Mouse (Mus musculus) heart, embryonic 10.5 days (tissue): ENCODE data around the gene Mmp2. TPM values are rescaled to one million over a fixed set of nuclear protein-coding genes. Genes with fewer than 3 reads are reported as not detected.
A peak's percentile ranks its signal among the peaks of the same experiment; 100 is the strongest.

ENCODE experiments used
- DNase-seq: peaks from one replicate; pipeline ENCODE4 v3.0.0-alpha.2; 2017; ENCODE audit warnings: low spot score
- H3K27ac ChIP-seq: fragments of 300-500 bp; sonication (generic); 2 replicates; pipeline ENCODE4 v1.5.1; 2016; ENCODE audit warnings: mild to moderate bottlenecking
- H3K27me3 ChIP-seq: fragments of 300-500 bp; sonication (generic); 2 replicates; pipeline ENCODE4 v1.6.1; 2016; ENCODE audit warnings: mild to moderate bottlenecking; ENCODE audit not compliant: poor library complexity, insufficient read depth, severe bottlenecking
- H3K36me3 ChIP-seq: fragments of 300-500 bp; sonication (generic); 2 replicates; pipeline ENCODE4 v1.6.1; 2016; ENCODE audit warnings: mild to moderate bottlenecking, moderate library complexity
- H3K4me1 ChIP-seq: fragments of 300-500 bp; sonication (generic); 2 replicates; pipeline ENCODE4 v1.6.1; 2016; ENCODE audit warnings: mild to moderate bottlenecking
- H3K4me3 ChIP-seq: fragments of 300-500 bp; sonication (generic); 2 replicates; pipeline ENCODE4 v1.5.1; 2016; ENCODE audit warnings: mild to moderate bottlenecking, moderate library complexity
- H3K9me3 ChIP-seq: fragments of 300-500 bp; sonication (generic); 2 replicates; pipeline ENCODE4 v1.6.1; 2016; ENCODE audit warnings: mild to moderate bottlenecking, moderate library complexity
- WGBS: fragments of 180-500 bp; shearing (Covaris S2); methylation state at CpG from one replicate; pipeline ENCODE4 v1.1.7; 2016; 5-methylcytosine and 5-hydroxymethylcytosine counted together
- polyA plus RNA-seq: library from polyadenylated mRNA; unstranded; fragments of >200 nt; fragmentation: Nextera tagmentation; extraction: Ambion mirVana; gene quantifications from 2 replicates; pipeline ENCODE4 v1.2.1, GENCODE M21; 2016

Mmp2 gene
- polyA plus RNA-seq, 1 experiment from 2014 or later, result 96.5 TPM

DNA sequence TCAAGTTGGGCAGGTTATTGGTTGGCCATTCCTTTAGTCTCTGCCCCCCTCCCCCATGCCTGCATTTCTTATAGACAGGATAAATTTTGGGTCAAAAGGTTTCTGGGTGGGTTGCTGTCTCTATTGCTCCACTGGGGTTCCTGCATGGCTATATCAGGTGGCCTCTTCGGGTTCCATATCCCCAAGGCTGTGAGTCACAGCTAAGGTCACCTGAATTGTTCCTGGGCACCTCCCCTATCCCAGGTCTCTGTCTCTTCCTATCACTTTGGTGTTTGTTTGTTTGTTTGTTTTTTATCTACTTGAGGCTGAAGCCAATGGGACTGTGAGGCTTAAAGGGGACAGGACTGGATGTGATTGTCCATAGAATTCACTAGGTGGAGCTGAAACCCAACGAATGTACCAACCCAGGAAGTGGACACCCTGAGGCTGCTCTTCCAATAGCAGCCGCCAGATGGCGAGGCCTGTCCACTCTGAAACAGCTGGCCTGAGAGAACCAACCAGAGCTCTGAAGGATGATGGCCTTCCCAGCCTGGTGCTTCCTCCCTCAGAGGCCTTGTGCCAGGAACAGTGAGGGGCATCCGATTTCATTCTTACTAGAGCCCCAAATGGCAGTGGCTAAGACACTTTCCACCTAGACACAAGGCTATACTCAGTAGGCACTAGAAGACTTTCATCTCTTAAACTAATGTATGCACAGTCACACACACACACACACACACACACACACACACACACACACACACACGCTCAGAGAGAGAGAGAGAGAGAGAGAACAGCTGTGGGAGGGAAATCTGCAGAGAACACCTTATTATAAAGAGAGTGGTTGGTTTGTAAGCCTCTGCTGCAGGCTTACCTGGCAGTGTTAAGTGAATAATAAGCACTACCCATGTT is 8.9 kb upstream of the Mmp2 start:
- peaks cover 6% of the 10 kb centered on the region; the same call in 1 of the 2 replicates for H3K27me3 ChIP-seq
- peak; percentile 93 for DNase-seq
- WGBS, result 29% methylated on average over 6 of the region's 6 CpGs

DNA sequence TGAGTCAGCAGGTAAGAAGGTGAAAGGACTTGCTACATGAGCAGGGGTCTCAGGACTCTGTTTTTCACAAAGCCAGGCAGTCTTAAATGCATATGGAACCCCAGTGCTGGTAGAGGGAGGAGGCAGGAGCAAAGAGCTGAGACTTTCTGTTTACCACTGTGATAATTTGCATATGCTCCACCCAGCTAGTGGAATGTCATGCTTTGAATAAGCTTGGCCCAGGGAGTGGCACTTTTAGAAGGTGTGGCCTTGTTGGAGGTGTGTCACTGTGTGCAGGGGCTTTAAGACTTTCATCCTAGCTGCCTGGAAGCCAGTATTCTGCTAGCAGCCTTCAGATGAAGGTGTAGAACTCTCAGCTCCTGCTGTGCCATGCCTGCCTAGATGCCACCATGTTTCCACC is 5.9 kb upstream of the Mmp2 start:
- Histone ChIP-seq H3K27ac (no peak overlapping the region), H3K9me3 (no peaks in the 10 kb centered on the region)
- no peak for DNase-seq

More for the DNA sequence above, 8.9 kb upstream of the Mmp2 start:
- Histone ChIP-seq H3K9me3 (no peaks in the 10 kb centered on the region), H3K4me1 (peaks cover 6% of the 10 kb centered on the region; the same call in 1 of the 2 replicates), H3K4me3 (no peak overlapping the region), H3K27ac (no peak overlapping the region), H3K36me3 (no peaks in the 10 kb centered on the region)

DNA sequence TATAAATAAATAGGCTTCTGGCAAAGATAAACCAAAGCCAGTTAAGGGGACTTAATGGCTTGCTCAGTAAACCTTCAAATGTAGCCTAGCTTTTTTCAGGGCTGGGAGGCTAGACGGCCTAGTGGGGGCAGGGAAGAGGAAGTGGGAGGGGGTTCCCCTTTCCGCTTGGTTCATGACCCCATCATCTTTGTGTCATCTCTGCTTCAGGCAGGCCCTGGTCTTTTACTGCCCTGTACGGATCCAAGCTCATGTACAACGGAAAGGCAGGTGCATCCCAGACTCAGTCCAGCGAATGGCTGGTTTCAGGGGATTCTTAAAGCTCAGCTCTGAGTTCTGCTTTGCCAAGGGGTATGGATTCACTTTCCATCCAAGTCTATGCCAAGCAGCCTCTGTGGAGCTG is 4.7 kb upstream of the Mmp2 start:
- peaks cover 17% of the 10 kb centered on the region; the same call in 1 of the 2 replicates for H3K27me3 ChIP-seq
- H3K36me3 ChIP-seq, result no peaks in the 10 kb centered on the region
- DNase-seq, result no peak
- no peaks in the 10 kb centered on the region for H3K9me3 ChIP-seq
- H3K4me3 ChIP-seq, result no peak overlapping the region
- no peak overlapping the region for H3K27ac ChIP-seq
- WGBS, result 70% methylated on average over 5 of the region's 5 CpGs
- H3K4me1 ChIP-seq, result peaks cover 12% of the 10 kb centered on the region

More for the DNA sequence above, 5.9 kb upstream of the Mmp2 start:
- Histone ChIP-seq H3K36me3 (no peaks in the 10 kb centered on the region), H3K4me1 (peaks cover 6% of the 10 kb centered on the region; the same call in 1 of the 2 replicates), H3K4me3 (no peak overlapping the region), H3K27me3 (peaks cover 10% of the 10 kb centered on the region; the same call in 1 of the 2 replicates)

DNA sequence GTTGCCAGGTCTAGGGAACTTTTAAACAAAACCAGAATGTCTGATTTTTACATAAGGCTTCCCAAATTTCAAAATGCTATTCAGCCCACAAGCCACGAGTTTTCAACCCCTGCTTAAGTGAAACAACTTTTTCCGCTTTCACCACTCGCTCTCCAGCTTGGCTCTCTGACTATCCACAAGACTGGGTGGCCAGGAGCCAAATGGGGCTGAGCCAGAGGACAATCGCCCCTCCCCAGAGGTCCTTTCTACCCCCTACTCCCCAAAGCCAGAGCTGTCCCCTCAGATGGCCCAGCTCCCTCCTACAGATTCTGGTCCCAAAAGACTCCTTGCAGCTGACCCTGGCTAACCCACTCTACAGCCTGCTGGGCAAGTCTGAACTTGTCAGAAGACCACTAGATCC is 1.1 kb upstream of the Mmp2 start:
- peaks cover 25% of the 10 kb centered on the region for H3K4me1 ChIP-seq
- 76% methylated on average over 4 of the region's 4 CpGs for WGBS
- H3K9me3 ChIP-seq, result no peaks in the 10 kb centered on the region
- no peak overlapping the region for H3K27ac ChIP-seq
- H3K36me3 ChIP-seq, result peaks cover 6% of the 10 kb centered on the region
- no peak overlapping the region for H3K4me3 ChIP-seq
- peaks cover 38% of the 10 kb centered on the region; the same call in 1 of the 2 replicates for H3K27me3 ChIP-seq
- no peak for DNase-seq

DNA sequence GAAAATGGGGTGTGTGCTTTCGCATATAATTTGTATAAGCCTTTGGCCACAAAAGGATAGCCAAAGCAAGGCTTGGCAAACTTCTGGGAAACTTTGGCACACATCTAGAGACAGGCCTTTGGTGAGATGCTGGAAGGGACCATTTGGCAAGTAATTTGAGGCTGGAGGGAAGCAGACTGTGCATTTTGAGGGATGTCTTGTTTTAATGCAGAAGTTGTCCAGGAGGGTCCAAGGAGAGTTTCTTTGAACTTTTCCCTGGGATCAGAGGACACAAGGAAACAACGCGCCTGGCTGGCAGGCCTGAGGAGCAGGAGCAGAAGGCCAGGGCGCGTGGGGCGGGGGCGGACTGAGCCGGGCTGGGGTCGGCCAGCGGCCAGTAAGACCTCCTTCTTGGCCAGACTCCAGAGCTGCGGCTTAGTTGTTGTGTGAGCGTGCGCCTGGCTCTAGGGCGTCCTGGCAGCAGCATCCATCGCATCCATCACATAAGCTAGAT is 1.2 kb downstream of the Mmp2 start:
- Histone ChIP-seq H3K4me3 (peak overlapping the region; percentile 69), H3K27ac (peak overlapping the region; percentile 90; the same call in 1 of the 2 replicates), H3K9me3 (no peaks in the 10 kb centered on the region), H3K4me1 (peaks cover 19% of the 10 kb centered on the region), H3K27me3 (peaks cover 38% of the 10 kb centered on the region; the same call in 1 of the 2 replicates), H3K36me3 (peaks cover 24% of the 10 kb centered on the region)
- 36% methylated on average over 15 of the region's 15 CpGs for WGBS
- DNase-seq, result no peak

DNA sequence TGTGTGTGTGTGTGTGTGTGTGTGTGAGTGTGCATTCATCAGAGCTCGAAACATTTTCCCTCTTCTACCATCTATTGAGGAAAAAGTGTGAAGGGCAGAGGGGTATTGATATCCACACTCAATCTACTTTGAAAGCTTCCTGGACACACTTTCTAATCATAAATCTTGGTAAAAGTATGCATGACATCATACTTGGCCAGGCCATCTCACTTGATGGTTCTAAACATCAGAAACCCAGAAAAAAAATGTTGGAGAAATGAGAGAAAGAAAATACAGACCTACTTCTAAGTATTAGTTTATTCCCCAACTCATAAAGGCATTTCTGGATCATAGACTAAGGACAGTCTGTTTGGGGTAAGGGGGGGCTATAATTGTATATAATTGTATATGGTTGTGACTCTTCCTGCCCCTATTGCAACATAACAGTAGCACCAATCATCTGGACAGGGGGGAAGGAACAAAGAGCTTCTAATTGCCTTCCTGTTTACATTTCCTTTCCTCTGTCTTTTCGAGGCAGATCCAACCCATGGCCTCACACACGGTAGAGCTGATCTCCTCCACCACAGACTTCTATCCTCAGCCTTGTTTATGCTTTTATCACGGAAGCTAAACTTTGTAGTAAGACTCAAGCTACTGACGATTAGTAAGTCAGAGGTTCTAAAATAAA is 7.1 kb downstream of the Mmp2 start:
- DNase-seq, result no peak

DNA sequence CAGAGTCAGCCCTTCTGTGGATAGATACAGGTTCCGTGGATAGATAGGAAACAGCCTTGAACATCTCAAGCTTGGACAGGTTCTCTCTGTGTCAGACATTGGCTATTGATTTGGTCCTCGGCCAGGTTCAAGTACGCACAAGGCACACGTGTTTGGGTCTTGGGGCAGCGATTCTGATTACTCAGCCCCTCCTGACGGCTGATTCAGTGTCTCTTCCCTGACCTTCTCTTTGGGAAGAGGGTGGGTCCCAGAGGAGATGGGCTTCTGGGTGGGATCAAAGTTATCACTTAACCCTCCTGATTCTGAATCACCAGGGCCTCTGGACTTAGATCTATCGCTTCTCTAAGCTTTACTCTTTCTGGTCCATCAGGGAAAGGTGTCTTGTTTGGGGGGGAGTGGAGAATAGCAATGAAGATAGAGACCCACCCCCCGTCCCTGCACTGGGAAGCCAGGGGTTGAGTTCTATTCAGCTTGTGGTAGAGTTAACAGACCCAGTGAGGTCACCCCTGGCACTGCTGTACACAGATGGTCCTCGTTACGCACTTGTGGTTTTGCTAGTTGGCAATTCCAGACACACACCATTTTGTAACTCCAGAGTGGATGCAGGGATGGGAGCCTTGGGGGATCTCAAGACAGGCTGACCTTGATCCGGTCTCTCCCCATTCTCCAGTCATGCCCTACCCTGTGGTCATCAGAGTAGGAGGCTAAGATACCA is 7.9 kb downstream of the Mmp2 start:
- peaks cover 5% of the 10 kb centered on the region; the same call in 1 of the 2 replicates for H3K27me3 ChIP-seq
- DNase-seq, result no peak
- WGBS, result 83% methylated on average over 11 of the region's 11 CpGs
- no peak overlapping the region for H3K27ac ChIP-seq
- H3K36me3 ChIP-seq, result peaks cover 51% of the 10 kb centered on the region
- H3K9me3 ChIP-seq, result no peaks in the 10 kb centered on the region
- H3K4me3 ChIP-seq, result no peak overlapping the region
- no peaks in the 10 kb centered on the region for H3K4me1 ChIP-seq

More for the DNA sequence above, 7.1 kb downstream of the Mmp2 start:
- H3K4me1 ChIP-seq, result no peaks in the 10 kb centered on the region
- H3K36me3 ChIP-seq, result peaks cover 45% of the 10 kb centered on the region
- 65% methylated on average over 5 of the region's 5 CpGs for WGBS
- H3K27me3 ChIP-seq, result peaks cover 5% of the 10 kb centered on the region; the same call in 1 of the 2 replicates
- no peaks in the 10 kb centered on the region for H3K9me3 ChIP-seq
- H3K27ac ChIP-seq, result no peak overlapping the region
- H3K4me3 ChIP-seq, result no peak overlapping the region

DNA sequence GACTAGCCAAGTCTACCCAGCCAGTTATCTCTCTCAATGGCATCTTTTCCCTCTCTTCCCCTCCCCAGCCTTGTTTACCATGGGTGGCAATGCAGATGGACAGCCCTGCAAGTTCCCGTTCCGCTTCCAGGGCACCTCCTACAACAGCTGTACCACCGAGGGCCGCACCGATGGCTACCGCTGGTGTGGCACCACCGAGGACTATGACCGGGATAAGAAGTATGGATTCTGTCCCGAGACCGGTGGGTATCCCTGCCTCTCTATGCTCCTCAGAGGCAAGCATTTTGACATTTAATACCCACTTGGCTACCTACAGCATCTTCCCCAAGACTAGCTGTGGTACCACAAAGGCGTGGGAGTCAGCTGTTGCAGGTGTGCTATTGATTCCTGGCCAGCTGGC is 8.8 kb downstream of the Mmp2 start:
- 93% methylated on average over 11 of the region's 11 CpGs for WGBS
- H3K4me1 ChIP-seq, result no peaks in the 10 kb centered on the region
- no peak overlapping the region for H3K4me3 ChIP-seq
- H3K27me3 ChIP-seq, result no peaks in the 10 kb centered on the region
- no peak overlapping the region for H3K27ac ChIP-seq
- peaks cover 56% of the 10 kb centered on the region for H3K36me3 ChIP-seq
- no peaks in the 10 kb centered on the region for H3K9me3 ChIP-seq
- no peak for DNase-seq

DNA sequence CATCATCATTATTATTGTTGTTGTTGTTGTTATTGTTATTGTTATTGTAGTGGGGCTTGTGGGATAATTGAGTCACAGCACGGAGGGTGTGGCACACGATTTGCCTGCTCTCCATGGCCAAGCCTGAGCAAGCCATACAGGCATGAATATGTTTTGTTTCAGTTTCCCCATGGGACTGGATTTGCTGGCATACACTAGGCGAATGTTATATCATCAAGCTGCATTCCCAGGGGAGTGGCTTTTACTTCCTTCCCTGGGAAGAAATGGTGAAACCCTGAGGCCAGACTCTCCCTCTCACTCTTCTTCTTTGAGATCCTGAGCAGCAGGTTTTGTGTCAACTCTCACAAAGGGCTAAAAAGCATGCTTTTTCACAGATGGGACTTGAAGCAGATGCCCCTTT is 11.5 kb downstream of the Mmp2 start:
- Histone ChIP-seq H3K4me3 (no peak overlapping the region), H3K4me1 (no peaks in the 10 kb centered on the region), H3K36me3 (peaks cover 46% of the 10 kb centered on the region), H3K27ac (no peak overlapping the region), H3K27me3 (no peaks in the 10 kb centered on the region), H3K9me3 (no peaks in the 10 kb centered on the region)
- no peak for DNase-seq
- 90% methylated on average over 3 of the region's 3 CpGs for WGBS

DNA sequence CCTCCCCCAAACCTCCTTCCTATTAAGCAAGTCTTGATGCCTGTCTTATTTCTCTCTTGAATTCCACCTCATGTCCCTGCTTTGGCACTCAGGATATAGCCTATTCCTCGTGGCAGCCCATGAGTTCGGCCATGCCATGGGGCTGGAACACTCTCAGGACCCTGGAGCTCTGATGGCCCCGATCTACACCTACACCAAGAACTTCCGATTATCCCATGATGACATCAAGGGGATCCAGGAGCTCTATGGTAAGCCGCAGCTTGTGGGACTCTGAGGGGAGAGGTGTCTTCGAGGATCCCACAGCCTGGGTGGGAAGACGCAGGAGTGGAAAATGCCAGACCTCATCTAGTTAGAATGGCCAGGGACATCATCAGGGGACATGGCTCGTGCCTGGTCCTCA is 12.1 kb downstream of the Mmp2 start:
- Histone ChIP-seq H3K9me3 (no peaks in the 10 kb centered on the region), H3K36me3 (peaks cover 51% of the 10 kb centered on the region), H3K27ac (no peak overlapping the region), H3K4me1 (no peaks in the 10 kb centered on the region), H3K4me3 (no peak overlapping the region), H3K27me3 (no peaks in the 10 kb centered on the region)
- WGBS, result 87% methylated on average over 8 of the region's 8 CpGs
- no peak for DNase-seq

DNA sequence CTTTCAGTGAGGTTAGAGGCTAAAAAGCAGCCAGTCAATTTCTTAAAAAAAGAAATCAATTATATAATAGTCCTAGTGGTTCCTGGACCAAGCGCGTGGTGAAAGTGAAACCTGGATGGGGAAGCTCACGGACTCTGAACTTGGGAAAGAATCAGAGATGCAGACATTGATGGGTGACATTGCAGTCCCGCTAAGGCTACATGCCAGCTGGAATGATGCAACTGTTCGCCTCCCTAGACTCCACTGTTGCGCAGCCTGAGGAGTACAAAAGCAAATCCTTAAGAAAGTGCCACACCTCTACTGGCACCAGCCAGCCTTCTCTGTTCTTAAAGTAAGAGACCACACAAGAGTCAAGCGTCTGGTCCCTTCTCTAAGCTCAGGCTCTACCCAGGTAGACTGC is 12.8 kb downstream of the Mmp2 start:
- WGBS, result 92% methylated on average over 7 of the region's 7 CpGs
- Histone ChIP-seq H3K27ac (no peak overlapping the region), H3K36me3 (peaks cover 54% of the 10 kb centered on the region), H3K4me3 (no peak overlapping the region), H3K9me3 (no peaks in the 10 kb centered on the region), H3K27me3 (no peaks in the 10 kb centered on the region), H3K4me1 (no peaks in the 10 kb centered on the region)
- no peak for DNase-seq

DNA sequence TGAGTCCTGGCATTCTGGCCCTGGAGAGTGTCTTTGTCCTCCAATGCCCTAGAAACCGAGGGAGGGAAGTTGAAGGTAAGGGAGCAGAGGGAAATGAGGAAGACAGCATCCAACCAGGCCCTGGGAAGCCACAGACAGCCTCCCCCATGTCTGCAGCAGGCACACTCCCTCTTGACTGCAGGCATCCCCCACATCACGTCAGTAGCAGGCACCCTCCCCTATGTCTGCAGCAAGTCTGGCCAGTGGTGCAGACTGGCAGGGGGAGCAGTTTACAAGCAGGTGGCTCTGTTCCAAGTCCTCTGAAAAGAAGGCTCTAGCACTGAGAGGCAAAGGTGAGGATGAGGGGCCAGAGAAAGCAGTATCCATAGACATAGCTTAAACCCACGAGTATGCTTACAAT is 19.6 kb downstream of the Mmp2 start:
- 0 out of 2 replicates have a peak overlapping the region, but pooled peaks have one; percentile 3 for H3K4me3 ChIP-seq
- peak; percentile 83 for DNase-seq
- H3K27ac ChIP-seq, result peak overlapping the region; percentile 42; the same call in 1 of the 2 replicates
- 29% methylated on average over 3 of the region's 3 CpGs for WGBS
- H3K36me3 ChIP-seq, result peaks cover 16% of the 10 kb centered on the region
- no peaks in the 10 kb centered on the region for H3K9me3 ChIP-seq
- H3K27me3 ChIP-seq, result no peaks in the 10 kb centered on the region
- peaks cover 25% of the 10 kb centered on the region for H3K4me1 ChIP-seq
